Mouse (Mus musculus) embryo, embryonic 11 days (tissue): ENCODE measurements around the gene Trnp1.
"Not testable (repeated sequence)": the region's sequence is repeated elsewhere in the genome, so short reads cannot be mapped to it uniquely, and the experiment has no call there.

Experiments used
- DNase-seq: peaks from one replicate; pipeline ENCODE4 v3.0.0-alpha.2; 2015

The Trnp1 gene

DNA sequence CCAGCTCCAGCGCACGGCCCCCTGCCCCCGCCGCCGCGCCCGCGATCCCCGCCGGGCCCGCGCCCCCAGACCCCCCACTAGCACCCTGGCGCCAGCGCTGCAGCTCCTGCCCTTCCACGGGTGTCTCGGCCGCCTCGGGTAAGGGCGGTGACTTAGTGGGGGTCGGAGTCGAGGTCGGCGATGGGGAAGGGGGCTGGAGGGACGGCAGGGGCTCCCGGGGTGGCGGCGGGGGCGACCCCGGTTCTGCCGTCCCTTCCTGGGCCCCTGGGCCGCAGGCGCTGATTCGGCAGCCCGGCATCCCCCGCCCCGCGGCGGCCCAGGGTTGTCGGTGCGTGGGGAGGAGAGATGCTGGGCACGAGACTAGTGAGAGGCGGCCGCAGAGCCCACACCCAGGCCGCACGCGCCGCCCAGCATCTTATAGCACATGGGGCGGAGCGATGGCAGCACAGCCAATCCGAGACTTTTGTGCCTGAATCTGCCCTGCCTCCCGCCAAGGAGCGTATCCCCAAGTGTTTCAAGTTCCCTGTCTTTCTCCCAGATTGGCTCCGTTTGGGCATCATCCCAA is at the start of gene Trnp1:
Gene Trnp1, minus strand, starts transcription at position 391 of the 565 bp plus-strand sequence.
- DNase-seq, result peak; percentile 94

DNA sequence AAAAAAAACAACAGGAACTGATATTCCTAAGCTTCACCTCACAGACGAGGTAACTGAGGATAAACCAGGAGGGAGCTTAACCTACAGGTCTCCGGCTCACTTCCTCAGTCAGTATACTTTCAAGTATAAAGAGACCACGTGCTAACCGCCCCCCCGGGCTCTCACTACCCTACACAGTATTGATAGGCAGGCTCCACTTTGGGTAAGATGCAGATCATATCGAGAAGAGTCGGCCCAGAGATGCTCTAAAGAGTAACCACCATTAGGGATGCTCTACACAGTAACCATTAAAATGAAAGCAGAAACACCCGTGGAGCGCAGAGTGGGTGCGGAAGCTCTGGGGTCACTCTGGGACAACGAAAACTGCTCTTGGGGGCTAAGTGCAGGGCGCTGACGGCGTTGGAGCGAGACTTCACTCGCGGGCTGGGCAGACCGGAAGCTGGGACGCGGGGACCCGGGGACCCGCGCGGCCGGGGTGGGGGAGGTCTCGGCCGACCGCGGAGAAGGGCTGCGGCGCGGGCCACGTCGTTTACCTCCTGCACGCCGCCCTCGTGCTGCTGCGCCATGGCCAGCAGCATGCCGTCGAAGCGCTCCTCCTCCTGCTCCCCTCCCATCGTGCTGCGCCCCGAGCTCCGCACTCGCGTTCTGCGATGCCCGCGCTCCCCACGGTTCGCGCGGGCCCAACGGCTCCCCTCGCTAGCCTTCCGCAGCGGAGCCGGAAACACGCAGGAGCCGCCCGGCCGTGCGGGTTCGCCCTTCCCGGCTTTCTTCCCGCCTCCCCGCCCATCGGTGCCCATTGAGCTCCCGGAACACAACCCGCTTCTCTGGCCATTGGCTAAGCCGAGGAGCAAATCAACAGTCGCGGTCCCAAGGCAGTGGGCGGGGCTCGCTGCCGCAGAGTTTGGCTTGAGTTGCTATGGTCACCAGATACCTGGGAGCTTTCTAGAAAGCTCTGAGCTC is 47.2 kb upstream of the Trnp1 start, which contains the start of gene Nudc:
Gene Nudc, minus strand, starts transcription at position 725 of the 960 bp plus-strand sequence.
- DNase-seq, result peak; percentile 98

DNA sequence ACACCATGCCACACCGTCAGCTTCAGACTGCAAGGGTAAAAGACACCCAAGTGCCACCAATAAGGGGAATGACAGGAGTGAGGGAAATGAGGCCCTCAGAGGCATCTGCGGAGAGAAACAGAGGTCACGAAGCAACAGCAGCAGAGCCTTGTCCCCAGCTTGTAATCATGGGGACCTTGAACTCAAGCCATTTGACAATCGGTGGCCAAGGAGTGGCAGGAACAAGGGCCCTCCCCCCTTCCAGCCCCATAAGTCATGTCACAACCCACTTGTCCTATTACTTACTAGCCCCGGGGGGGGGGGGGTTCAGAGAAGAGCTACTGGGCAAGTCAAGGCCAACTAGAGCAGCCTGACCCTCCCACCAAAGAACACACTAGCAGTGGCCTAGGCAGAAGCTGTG is 38.3 kb upstream of the Trnp1 start:
- DNase-seq, result no peak

DNA sequence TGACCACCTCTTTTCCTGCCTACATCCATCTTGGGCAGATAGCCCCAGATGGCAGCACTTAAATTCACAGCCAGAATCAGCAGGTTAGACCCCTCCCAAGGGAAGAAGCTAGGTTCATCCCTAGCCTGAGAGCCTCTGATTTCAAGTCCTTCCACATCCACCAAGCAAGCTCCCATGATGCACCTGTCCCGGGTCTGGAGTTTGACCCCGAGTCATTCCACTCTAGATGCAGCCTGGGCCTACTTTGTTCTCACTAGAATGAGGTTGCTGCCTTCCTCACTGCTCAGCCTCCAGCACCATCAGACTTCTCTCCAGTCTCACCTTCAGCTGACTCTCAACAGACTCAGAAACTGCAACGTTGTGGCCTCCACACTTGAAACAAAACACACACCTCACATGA is 37.7 kb upstream of the Trnp1 start:
- DNase-seq, result no peak

DNA sequence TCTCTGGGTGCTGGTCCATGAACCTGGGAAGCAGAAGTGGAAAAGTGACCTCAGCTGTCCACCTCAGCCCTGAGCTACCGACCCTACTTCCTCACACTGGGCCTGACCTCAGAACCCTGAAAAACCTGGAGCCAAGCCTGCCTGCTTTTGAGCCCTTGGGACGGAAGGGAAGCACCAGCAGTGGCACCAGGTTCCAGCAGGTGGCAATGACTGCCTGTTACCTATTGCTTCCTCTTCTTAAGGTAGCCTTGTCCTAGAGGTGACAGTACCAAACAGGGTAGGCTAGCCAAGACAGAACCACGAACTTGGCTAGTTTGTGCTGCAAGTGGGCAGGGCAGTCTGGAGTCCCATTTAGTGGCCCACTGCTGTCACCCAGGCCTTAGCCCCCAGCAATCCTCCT is 34.4 kb upstream of the Trnp1 start:
- no peak for DNase-seq

DNA sequence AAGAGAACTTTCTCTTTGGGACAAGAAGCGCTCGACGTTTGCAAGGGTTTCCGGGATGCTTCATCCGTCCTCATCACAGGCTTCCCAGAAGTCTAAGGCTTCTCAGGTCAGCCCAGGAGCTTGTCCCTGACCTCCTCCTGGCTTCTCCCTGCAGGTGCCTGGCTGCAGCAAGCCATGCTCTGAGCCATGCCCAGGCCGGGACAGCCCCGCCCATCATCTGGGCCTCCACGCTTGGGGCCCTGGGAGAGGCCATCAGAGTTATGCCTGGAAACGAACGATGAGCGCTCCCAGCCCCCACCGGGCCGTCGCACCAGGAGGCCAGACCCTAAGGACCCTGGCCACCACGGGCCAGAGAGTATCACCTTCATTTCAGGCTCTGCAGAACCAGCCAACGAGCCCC is 29.4 kb upstream of the Trnp1 start:
- no peak for DNase-seq

DNA sequence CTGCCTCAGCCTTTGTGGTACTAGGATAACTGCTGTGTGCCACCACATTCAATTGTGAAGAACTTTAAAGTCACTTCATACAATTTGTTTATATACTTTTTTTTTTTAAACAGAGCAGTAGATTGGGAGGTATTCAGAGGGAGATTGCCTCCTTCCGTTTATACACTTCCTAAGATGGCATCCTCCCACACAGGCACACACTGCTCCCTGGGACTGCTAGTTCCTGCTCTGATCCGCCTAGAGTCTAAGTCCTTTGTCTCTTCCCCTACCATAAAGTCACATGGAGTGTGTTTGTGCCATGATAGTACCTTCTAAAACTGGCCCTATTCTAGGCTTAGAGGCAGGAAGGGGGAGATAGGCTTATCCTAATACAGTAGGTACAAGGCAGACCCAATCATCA is 23.2 kb upstream of the Trnp1 start:
- no peak for DNase-seq

DNA sequence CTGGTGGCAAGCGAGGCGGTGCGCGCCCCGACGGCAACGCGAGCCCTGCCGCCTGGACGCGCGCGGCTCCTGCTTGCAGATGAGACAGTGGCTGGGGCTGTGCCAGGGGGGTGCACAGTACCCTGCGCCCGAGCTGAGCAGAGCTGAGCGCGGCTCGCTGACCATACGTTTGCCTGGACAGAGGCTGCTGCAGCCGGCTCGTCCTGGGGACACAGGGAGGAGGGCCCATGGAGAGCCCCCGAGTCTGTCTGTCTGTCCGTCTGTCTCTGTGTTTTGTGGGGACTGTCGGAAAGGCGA is 21.0 kb upstream of the Trnp1 start:
- peak; percentile 15 for DNase-seq

DNA sequence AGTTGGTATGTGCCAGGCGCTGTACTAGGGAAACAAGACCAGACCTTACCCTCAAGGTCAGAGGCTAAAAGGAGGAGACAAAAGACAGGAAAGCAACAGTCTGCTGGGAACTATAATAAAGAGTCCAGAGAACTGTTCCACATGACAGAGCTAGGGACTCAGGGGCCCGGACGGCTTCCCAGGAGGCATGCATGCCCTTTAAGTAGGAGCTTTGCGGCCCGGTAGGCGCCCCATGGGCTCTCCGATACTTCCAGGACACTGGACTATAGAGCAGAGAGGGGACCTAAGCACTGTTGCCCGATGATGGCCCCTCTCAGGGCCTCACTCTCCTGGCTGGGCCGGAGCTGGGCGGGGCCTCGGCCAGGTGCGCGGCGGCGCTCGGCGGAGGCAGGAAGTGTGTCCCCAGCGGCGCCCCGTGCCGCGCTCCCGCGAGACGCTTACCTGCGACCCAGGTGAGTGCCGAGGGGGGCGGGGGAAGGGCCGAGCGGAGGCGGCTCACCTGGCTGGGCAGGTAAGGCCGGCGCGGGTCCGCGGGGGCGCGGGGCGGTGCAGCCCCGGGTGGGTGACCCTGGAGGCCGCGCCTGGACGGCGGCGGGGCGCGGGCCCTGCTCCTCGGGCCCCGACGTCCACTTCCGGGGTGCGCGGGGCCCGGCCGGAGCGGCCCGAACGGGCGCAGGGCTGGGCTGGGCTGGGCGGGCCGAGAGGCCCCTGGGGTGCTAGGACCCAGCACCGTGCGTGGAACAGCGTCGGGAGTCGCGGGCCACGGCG is 20.4 kb upstream of the Trnp1 start, which contains the start of gene Kdf1:
Gene Kdf1, plus strand, starts transcription at position 363 of the 768 bp plus-strand sequence.
- DNase-seq, result peak; percentile 24

DNA sequence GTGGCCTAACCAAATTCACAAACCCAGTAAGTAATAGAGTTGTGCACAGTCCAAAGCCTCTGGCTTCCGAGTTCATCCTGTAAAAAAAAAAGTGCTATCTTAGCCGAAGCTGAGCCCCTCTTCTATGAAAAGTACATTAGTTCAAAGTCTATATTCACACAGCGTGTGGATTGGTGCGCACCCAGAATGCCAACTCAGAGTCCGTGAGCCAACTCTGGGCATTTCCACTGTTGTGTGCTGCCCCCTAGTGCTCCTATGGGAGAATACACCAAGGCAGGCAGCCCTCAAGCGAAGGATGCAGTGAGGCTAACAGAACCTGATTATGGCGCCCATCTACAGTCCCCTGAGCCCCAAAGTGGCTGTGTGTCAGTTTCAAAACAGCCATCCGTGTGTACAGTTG is 14.6 kb upstream of the Trnp1 start:
- peak; percentile 80 for DNase-seq

DNA sequence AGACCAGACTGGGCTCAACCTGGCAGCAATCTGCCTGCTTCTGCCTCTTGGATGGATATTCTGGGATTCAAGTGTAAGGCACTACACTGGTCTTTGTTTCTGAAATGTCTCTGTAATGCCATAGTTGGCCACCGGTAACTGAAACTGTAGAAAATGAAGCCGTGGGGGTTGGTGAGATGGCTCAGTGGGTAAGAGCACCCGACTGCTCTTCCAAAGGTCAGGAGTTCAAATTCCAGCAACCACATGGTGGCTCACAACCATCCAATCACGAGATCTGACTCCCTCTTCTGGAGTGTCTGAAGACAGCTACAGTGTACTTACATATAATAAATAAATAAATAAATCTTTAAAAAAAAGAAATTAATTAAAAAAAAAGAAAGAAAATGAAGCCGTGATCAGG is 14.2 kb upstream of the Trnp1 start:
- DNase-seq, result not testable (repeated sequence)

DNA sequence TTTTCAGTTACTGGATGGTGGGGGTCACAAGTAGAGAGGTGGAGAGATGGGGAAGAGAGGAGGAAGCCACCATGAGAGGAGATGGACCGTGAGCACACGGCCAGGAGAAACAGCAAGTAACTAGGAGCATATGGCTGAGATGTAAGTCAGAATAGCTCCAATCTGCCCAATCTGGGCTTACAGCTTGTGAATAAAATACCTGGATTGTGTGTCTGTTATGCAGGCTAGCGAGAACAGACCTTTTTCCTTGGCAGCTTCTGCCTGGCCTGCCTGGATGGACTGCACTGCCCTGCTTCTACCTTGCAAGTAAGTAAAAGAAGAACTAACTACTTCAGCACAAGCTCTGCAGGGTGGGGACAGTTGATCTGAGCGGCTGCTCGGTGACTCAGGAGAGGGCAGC is 12.7 kb upstream of the Trnp1 start:
- no peak for DNase-seq

DNA sequence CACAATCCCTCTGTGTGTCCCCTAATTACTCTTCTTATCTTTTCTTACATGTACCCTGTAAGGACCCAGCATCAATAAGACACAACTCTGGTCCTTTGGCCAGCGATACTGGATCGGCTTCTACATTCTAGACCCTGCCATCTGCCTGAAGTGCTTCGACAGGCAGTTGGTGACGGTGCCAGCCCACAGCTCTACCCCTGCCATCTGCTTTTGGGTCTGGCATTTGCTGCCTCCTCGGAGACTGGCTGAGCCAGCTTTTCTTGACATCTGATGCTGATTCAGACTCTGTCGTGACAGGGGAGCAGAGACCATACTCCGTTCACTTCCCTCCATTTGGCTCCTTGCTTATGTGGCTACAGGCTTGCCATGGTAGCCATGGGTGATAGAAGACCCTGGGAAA is 10.6 kb upstream of the Trnp1 start:
- no peak for DNase-seq

DNA sequence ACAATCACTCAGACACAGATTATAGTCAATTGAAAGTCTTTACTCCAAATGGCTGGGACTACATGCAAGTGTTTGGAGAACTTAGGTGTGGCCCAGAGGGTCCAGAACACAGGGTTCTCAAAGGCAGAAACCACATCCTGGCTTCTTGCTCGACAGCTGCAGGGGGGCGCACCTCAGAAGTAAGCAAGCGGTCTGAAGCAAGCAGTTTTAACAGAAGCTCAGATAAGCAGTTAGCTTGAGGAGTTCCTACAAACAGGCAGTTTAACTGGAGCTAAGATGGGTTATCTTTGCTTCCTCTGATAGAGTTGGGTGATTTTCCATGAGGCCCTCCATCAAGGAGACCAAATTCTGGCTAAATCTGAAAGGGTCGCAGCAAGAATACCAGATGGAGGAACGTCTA is 8.2 kb upstream of the Trnp1 start:
- DNase-seq, result no peak

DNA sequence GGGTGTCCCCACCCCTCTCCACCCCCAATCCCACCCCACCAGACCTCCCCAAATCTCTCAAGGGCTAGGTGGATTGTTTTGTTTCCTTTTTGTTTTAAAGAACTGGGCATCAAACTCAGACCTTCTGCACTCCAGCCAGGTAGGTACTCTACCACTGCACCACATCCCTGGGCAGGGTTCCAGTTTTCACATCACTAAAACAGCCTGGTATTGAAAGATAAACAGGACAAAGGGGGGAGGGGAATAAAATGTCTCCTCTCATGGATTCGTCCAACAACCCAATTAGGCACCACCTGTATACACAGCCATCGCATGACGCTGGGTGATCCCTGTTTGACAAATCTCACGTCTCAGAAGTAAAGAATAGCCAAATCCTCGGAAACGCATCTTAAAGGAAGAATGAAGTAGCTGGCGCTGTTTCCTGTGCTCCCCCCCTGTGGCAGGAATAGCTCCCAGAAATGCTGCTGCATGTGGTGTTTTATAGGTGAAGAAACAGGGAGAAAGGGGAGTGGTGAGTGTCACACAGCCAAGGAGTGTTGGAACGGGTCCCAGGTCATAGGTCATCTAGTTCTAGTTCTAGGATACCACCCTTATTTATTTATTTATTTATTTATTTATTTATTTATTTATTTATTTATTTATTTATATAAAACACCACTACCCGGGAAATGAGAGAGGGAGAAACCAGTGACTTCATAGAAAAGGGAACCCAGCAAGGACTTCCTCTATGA is 6.6 kb upstream of the Trnp1 start:
- no peak for DNase-seq

DNA sequence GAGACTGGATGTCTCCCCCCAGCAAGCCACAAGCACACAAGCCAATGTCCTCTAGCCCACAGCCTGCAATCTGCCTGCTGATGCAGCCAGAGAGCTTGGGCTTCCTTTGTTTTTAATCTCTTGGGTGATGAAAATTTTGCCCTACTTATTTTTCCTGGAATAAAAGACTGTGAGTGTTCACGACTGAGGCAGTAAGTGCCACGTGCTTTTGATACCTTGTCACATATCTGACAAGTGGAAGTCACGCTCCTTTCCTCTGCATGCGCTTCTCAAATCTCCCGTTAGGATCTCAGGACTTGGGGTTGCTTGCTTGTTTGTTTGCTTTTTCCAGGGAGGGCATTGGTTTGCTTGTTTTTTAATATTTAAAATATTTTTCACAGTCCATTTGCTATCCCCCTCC is 6.0 kb upstream of the Trnp1 start:
- no peak for DNase-seq

DNA sequence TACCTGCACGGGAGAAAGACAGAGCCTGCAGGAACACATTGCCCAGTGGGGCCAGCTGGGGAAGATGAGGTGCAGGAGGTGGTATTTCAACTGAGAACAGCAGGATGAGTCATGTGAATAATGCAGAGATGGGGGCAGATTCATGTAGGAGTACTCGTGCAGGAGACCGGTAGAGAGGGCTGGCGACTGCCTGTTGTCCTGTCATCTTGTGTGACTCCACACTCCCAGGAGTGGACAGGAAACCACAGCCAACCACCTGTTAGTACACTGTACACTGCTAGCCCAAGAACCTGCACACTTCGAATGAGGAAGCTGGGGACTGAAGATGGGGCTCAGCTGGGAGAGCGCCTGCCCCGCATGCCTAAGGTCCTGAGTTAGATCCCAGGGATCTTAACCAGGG is 3.2 kb upstream of the Trnp1 start:
- no peak for DNase-seq

DNA sequence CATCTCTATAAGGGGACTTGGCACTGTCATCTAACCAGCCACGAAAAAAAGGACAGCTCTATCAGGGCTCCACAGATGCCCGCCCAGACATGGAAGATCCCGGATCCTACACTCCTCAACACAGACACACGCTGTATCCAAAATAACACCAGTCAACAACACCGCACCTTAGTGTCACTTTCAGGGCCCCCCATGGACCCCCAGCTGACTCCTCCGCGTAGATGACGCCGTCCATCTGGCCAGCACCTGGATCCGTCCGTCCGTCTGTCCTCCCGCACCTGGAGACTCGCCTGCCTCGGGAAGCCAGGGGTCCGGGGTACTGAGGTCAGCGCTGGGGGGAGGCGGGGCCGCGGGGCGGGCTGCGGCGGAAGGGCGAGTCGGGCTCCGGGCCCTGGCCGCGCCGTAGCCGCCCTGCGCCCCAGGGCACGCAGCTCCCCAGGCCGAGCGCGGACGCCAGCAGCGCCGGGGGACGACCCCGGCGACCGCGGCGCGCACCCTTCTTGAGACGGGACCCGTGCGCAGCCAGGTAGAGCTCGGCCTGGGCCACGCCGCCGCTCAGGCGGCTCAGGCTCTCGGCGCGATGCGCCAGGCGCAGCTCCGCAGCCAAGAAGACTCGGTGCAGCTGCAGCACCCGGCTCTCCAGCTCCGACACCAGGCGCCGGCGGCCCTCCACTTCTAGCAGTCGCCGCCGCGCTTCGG is 740 bp downstream of the Trnp1 start:
- peak; percentile 64 for DNase-seq

DNA sequence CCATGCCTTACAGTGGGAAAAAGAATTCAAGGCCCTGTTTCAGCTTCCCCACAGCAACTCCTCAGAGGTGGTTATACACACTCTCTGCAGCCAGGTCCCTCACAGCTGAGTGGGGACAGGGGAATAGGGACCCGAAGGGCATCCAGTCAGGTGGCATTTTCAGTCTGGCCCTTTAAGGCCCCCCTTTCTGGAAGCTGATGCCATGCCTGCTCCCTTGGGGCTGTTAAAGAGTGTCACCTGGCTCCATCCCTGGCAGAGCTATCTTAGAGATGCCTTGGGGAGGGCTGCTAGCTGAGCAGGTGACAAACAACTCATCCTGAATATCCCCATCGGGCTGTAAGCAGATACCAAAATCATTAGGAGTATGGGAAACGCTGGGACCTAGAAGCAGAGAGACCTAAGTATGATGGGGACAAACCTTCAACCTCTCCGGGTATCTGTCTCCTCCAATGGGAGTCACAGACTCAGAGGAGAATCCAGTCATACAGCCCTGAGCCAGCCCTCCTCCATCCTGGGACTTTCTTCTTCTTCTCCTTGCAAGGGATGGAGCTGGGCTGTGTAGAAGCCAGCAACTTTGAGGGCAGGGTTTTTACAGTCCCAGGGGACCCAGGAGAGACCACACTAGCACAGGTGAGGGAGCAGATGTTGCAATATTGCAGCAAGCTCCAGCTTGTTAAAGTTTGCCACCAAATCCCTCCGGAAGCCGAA is 1.5 kb downstream of the Trnp1 start:
- DNase-seq, result no peak

DNA sequence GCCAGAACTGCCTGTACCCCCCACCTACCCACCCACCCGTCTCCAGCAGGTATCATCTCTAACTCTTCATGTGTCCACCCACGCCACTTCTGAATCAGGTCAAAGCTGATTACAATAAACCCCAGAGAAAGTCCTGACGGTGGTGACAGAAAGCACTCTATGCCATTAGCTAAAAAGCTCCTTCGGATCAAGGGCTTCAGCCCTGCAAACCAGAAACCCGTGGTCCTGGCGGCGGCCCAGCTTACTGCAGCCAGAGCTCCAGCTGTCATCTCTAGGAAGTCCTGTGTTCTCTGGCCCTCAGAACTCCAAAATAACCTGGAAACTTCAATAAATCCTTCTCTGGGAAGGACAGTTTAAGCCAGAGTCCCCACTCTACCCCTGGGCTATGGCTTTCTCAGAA is 2.6 kb downstream of the Trnp1 start:
- DNase-seq, result peak; percentile 22

DNA sequence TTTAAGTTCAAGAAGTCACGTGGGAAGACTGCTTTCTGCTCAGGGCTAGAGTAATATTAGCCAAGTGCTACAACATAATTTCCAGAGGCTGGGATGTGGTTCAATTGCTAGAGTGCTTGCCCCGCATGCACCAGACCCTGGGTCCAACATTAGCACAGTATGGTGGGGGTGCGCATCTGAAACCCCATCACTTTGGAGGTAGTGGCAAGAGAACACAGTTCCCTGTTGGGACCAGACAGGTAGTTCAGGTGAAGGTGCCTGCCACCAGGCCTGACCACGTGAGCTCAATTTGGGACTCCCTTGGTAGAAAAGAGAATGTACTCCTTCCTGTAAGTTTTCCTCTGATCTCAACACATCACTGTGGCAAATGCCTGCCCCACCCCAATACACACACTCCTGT is 3.5 kb downstream of the Trnp1 start:
- DNase-seq, result no peak

DNA sequence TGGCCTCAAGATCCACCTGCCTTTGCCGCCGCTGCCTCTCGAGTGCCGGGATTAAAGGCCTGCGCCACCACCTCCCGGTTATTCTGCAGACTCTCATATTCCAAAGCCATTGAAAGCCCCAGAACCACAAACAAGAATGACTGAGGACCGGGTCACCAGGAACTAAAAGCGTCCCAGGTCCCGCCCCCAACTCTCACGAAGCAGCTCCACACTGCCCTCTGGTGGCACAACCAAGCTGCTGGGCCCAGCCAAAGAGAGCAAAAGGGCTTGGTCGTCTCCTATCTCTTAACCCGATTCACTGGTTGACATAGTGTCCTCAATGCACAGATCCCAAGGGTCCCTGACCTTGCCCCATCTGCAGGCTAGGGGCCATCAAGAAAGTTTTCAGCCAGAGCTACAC is 3.9 kb downstream of the Trnp1 start:
- peak; percentile 92 for DNase-seq
